Mouse (Mus musculus): ENCODE results near the gene Phip. TPM values are rescaled to one million over a fixed set of nuclear protein-coding genes. Genes with fewer than 3 reads are reported as not detected.
A peak's percentile ranks its signal among the peaks of the same experiment; 100 is the strongest.

Phip gene
- 87.4 and 92.6 TPM in 2 replicates for polyA plus RNA-seq (2014; fragmentation: Nextera tagmentation; extraction: Ambion mirVana)

DNA sequence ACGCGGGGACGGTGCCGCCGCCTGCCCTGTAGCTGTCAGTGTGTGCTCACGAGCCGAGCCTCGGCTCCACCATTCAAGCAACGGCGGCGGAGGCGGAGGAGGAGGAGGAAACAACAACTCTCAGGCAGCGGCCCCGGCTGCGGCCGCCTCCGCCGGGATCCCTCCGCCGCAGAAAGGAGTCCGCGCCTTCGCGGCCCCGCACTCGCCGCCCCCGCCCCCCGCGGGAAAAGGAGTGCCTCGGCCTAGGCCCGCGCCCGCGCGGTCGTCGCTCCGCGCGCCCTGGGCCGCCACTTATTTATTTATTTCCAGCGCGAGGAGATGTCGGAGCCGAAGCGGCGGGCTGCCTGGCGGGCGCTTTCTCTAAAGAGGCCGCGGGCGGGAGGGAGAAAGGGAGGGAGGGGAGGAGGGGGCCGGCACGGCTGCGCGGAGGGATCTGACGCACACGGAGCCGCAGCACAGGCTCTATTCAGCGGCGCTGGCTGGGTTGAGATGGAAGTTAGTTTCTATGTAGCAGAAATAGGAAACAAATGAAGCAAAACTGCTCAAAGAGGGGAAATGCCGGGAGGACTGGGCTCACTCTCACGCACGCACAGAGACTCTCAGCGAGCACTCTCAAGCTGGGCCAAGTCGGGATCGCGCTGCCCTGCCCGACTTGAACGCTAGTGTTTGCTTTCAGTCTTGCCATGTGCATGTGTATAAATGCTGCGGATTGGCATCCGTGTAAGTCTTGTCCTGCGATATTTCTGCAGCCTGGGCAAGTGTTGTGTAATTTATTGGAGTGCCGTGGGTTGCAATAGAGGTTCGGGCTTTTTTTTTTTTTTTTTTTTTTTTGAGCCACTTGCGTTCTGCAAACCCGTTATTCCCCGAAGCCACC is at the start of gene Phip:
TSS of gene Phip (minus strand) at position 175 of the 874 bp plus-strand sequence.
- under 1% methylated on average over 65 of the region's 79 CpGs for WGBS
- ATAC-seq (ENCODE audit: insufficient number of reproducible peaks, insufficient read depth, low FRiP score, low read depth) = peak; percentile 81
- no peaks in the 10 kb centered on the region for H3K36me3 ChIP-seq (ENCODE audit: control insufficient read depth, insufficient read depth, low read length)

DNA sequence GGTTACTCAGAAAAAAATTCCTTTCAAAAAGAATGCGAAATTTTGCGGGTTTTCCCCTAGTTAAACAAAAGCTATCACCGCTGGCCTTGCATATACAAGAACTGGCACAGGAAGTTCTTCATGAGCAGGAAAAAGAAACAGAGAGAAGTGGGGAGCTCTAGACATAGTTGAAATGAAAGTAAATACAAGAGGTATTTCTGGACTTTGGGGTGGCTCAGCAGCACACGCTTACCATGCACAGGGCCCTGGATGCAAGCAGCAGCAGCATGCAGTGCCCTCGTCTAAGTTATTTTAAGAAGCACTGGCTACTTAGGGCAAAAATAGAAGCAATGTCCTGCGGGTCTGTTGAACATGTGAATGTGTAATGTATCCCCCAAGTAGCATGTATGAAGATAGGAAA is 48.4 kb upstream of the Phip start:
- ATAC-seq (ENCODE audit: insufficient number of reproducible peaks, insufficient read depth, low FRiP score, low read depth) = no peak
- Histone ChIP-seq H3K36me3 (ENCODE audit: control insufficient read depth, insufficient read depth, low read length) (no peaks in the 10 kb centered on the region), H3K27ac (ENCODE audit: low read length) (no peak overlapping the region), H3K9me3 (ENCODE audit: control insufficient read depth, low read depth, low read length) (no peaks in the 10 kb centered on the region), H3K4me1 (ENCODE audit: control insufficient read depth, insufficient read depth, low read length) (no peaks in the 10 kb centered on the region), H3K27me3 (ENCODE audit: control insufficient read depth, insufficient read depth, low read length) (no peaks in the 10 kb centered on the region), H3K4me2 (replicated peaks; ENCODE audit: low read depth, low read length) (no peak overlapping the region), H3K4me3 (ENCODE audit: low read depth, low read length) (no peak overlapping the region), H3K9ac (replicated peaks; ENCODE audit: low read depth, low read length) (no peak overlapping the region)
- 54% methylated on average over 6 of the region's 6 CpGs for WGBS

More for the DNA sequence above, at the start of gene Phip:
- Histone ChIP-seq H3K4me2 (replicated peaks; ENCODE audit: low read depth, low read length) (peak within 1 kb of the TSS; percentile 68), H3K27ac (ENCODE audit: low read length) (peak within 1 kb of the TSS; percentile 99), H3K27me3 (ENCODE audit: control insufficient read depth, insufficient read depth, low read length) (no peaks in the 10 kb centered on the region), H3K4me3 (ENCODE audit: low read depth, low read length) (peak within 1 kb of the TSS; percentile 83), H3K9ac (replicated peaks; ENCODE audit: low read depth, low read length) (peak within 1 kb of the TSS; percentile 94), H3K4me1 (ENCODE audit: control insufficient read depth, insufficient read depth, low read length) (0 out of 2 replicates have a peak, but pooled peaks cover 3% of the 10 kb centered on the region), H3K9me3 (ENCODE audit: control insufficient read depth, low read depth, low read length) (no peaks in the 10 kb centered on the region)

DNA sequence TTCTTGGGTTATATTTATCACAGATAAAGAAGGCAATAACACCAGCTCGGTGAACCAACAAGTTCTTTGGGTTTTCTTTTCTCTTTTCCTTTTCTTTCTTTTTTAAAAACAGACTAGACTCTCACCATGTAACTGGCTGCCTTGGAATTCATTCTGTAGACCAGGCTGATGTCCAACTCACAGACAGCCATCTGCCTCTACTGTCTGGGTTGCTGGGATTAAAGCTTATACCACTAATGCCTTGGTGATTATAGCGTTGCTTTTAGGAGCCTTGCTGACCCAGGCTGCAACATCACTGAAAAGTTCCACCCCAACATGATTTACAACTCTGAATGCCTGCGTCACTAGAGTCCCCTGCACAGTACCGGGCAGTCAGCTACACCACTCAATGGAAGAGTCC is 39.2 kb upstream of the Phip start:
- no peak overlapping the region for H3K27ac ChIP-seq (ENCODE audit: low read length)
- WGBS = 72% methylated on average over 4 of the region's 4 CpGs

DNA sequence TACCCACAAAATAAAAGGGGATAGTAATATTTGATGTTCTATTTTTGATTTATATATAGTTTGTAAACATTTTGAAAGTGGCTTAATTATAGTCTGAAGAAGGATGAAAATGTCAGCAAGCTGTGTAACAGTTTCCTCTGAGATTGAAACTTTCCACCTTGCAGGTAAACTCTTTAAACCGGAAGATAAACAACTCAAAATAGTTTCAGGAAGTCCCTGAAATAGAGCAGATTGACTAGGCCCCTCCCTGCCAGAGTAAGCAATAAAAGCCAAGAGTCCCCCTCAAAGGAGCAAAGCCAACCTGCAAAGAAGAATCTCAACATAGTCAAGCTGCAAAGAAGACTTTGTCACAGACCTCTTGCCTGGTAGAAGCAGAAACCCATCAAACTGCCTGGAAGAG is 33.0 kb upstream of the Phip start:
- no peaks in the 10 kb centered on the region for H3K9me3 ChIP-seq (ENCODE audit: control insufficient read depth, low read depth, low read length)
- no peaks in the 10 kb centered on the region for H3K36me3 ChIP-seq (ENCODE audit: control insufficient read depth, insufficient read depth, low read length)
- H3K27ac ChIP-seq (ENCODE audit: low read length) = no peak overlapping the region
- WGBS = 87% methylated on average over 1 of the region's 1 CpGs
- no peak for ATAC-seq (ENCODE audit: insufficient number of reproducible peaks, insufficient read depth, low FRiP score, low read depth)
- H3K4me2 ChIP-seq (replicated peaks; ENCODE audit: low read depth, low read length) = no peak overlapping the region
- no peaks in the 10 kb centered on the region for H3K4me1 ChIP-seq (ENCODE audit: control insufficient read depth, insufficient read depth, low read length)
- no peak overlapping the region for H3K9ac ChIP-seq (replicated peaks; ENCODE audit: low read depth, low read length)
- H3K4me3 ChIP-seq (ENCODE audit: low read depth, low read length) = no peak overlapping the region
- no peaks in the 10 kb centered on the region for H3K27me3 ChIP-seq (ENCODE audit: control insufficient read depth, insufficient read depth, low read length)

More for the DNA sequence above, 39.2 kb upstream of the Phip start:
- Histone ChIP-seq H3K9me3 (ENCODE audit: control insufficient read depth, low read depth, low read length) (no peaks in the 10 kb centered on the region), H3K36me3 (ENCODE audit: control insufficient read depth, insufficient read depth, low read length) (no peaks in the 10 kb centered on the region), H3K9ac (replicated peaks; ENCODE audit: low read depth, low read length) (no peak overlapping the region), H3K4me1 (ENCODE audit: control insufficient read depth, insufficient read depth, low read length) (no peaks in the 10 kb centered on the region), H3K27me3 (ENCODE audit: control insufficient read depth, insufficient read depth, low read length) (no peaks in the 10 kb centered on the region), H3K4me3 (ENCODE audit: low read depth, low read length) (no peak overlapping the region), H3K4me2 (replicated peaks; ENCODE audit: low read depth, low read length) (no peak overlapping the region)
- ATAC-seq (ENCODE audit: insufficient number of reproducible peaks, insufficient read depth, low FRiP score, low read depth) = no peak

- Histone ChIP-seq H3K4me2 (replicated peaks; ENCODE audit: low read depth, low read length) (no peak overlapping the region), H3K4me3 (ENCODE audit: low read depth, low read length) (no peak overlapping the region), H3K9me3 (ENCODE audit: control insufficient read depth, low read depth, low read length) (peaks cover under 1% of the 10 kb centered on the region; the same call in 1 of the 2 replicates), H3K27ac (ENCODE audit: low read length) (no peak overlapping the region), H3K9ac (replicated peaks; ENCODE audit: low read depth, low read length) (no peak overlapping the region), H3K36me3 (ENCODE audit: control insufficient read depth, insufficient read depth, low read length) (no peaks in the 10 kb centered on the region), H3K4me1 (ENCODE audit: control insufficient read depth, insufficient read depth, low read length) (peaks cover 4% of the 10 kb centered on the region; the same call in 1 of the 2 replicates), H3K27me3 (ENCODE audit: control insufficient read depth, insufficient read depth, low read length) (no peaks in the 10 kb centered on the region)
- WGBS = 91% methylated on average over 4 of the region's 4 CpGs
- no peak for ATAC-seq (ENCODE audit: insufficient number of reproducible peaks, insufficient read depth, low FRiP score, low read depth)
Measured at GRCm38 (mm10) chr9:83001342-83001741, 26.0 kb upstream of the Phip start.

DNA sequence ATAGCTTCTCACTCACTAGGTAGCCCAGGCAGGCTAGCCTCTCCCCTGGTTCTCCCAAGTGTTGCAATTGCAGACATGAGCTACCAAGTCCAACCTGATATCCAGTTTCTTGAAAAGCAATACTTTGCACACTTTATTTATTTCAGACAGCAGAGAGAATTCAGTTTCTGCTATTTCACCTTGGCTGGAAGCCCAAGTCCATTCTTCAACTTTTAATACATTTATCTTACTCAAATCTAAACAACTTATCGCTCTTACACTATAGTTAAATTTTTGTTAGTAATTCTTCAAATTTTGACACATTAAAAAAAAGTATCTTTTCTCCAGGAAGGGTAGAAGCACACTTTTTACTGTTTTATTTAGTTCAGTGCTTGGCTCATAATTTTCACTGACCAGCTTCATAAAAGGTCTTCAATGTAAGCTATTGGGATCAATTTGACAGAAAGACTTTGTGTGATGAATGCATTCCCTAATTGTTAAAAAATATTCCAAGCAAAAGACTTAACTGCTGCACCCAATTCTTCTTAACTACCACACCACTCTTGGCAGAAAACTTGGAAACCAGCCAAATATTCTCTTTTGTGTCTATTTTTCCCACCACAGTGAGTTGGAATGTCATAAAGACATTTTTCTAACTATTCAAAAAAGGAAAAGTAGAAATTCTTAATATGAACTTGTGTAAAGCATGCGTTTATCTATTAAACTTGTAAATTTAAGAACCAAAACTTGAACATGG is 22.6 kb upstream of the Phip start:
- Histone ChIP-seq H3K9me3 (ENCODE audit: control insufficient read depth, low read depth, low read length) (peaks cover 4% of the 10 kb centered on the region; the same call in 1 of the 2 replicates), H3K36me3 (ENCODE audit: control insufficient read depth, insufficient read depth, low read length) (no peaks in the 10 kb centered on the region), H3K27me3 (ENCODE audit: control insufficient read depth, insufficient read depth, low read length) (no peaks in the 10 kb centered on the region), H3K27ac (ENCODE audit: low read length) (no peak overlapping the region), H3K4me2 (replicated peaks; ENCODE audit: low read depth, low read length) (no peak overlapping the region), H3K4me1 (ENCODE audit: control insufficient read depth, insufficient read depth, low read length) (peaks cover 4% of the 10 kb centered on the region; the same call in 1 of the 2 replicates), H3K9ac (replicated peaks; ENCODE audit: low read depth, low read length) (no peak overlapping the region), H3K4me3 (ENCODE audit: low read depth, low read length) (no peak overlapping the region)
- peak; percentile 61; the same call in 1 of the 2 replicates for ATAC-seq (ENCODE audit: insufficient number of reproducible peaks, insufficient read depth, low FRiP score, low read depth)
- 31% methylated on average over 2 of the region's 2 CpGs for WGBS

DNA sequence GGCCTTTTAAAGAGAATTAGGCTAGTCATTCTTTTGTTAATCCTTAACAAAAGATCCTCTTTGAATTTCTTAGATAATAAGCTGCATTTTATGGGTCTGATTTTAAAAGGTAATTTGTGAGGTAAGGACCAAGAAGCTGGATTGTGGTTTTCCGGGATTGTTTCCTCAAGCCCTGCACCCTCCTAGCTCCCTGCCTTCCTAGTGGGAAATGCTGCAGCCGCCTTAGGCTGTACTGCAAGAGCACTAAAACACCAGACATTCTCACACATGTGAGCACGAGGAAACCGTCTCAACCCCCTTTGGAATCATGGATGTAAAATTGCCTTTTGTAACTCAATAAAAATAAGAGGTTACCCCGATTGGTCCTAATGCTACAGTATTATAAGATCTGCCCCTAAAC is 1.6 kb upstream of the Phip start:
- Histone ChIP-seq H3K4me1 (ENCODE audit: control insufficient read depth, insufficient read depth, low read length) (0 out of 2 replicates have a peak, but pooled peaks cover 3% of the 10 kb centered on the region), H3K9ac (replicated peaks; ENCODE audit: low read depth, low read length) (no peak overlapping the region), H3K9me3 (ENCODE audit: control insufficient read depth, low read depth, low read length) (no peaks in the 10 kb centered on the region), H3K4me2 (replicated peaks; ENCODE audit: low read depth, low read length) (peak overlapping the region; percentile 68), H3K27me3 (ENCODE audit: control insufficient read depth, insufficient read depth, low read length) (no peaks in the 10 kb centered on the region), H3K36me3 (ENCODE audit: control insufficient read depth, insufficient read depth, low read length) (no peaks in the 10 kb centered on the region), H3K4me3 (ENCODE audit: low read depth, low read length) (peak overlapping the region; percentile 83; the same call in 1 of the 2 replicates), H3K27ac (ENCODE audit: low read length) (no peak overlapping the region; the same call in 1 of the 2 replicates)
- WGBS = 25% methylated on average over 5 of the region's 5 CpGs
- ATAC-seq (ENCODE audit: insufficient number of reproducible peaks, insufficient read depth, low FRiP score, low read depth) = no peak

- H3K9ac ChIP-seq (replicated peaks; ENCODE audit: low read depth, low read length) = peak overlapping the region; percentile 94
Measured at GRCm38 (mm10) chr9:82976219-82976618, 903 bp upstream of the Phip start.

More at GRCm38 (mm10) chr9:82976219-82976618, 903 bp upstream of the Phip start:
- H3K36me3 ChIP-seq (ENCODE audit: control insufficient read depth, insufficient read depth, low read length) = no peaks in the 10 kb centered on the region
- H3K9me3 ChIP-seq (ENCODE audit: control insufficient read depth, low read depth, low read length) = no peaks in the 10 kb centered on the region
- no peaks in the 10 kb centered on the region for H3K27me3 ChIP-seq (ENCODE audit: control insufficient read depth, insufficient read depth, low read length)
- under 1% methylated on average over 9 of the region's 9 CpGs for WGBS
- peak overlapping the region; percentile 99 for H3K27ac ChIP-seq (ENCODE audit: low read length)
- ATAC-seq (ENCODE audit: insufficient number of reproducible peaks, insufficient read depth, low FRiP score, low read depth) = no peak
- peak overlapping the region; percentile 83 for H3K4me3 ChIP-seq (ENCODE audit: low read depth, low read length)
- 0 out of 2 replicates have a peak, but pooled peaks cover 3% of the 10 kb centered on the region for H3K4me1 ChIP-seq (ENCODE audit: control insufficient read depth, insufficient read depth, low read length)
- H3K4me2 ChIP-seq (replicated peaks; ENCODE audit: low read depth, low read length) = peak overlapping the region; percentile 68

Measured in stomach, embryonic 14.5 days (tissue).